Mouse (Mus musculus): ENCODE data around the gene Alg3. TPM values are rescaled to one million over a fixed set of nuclear protein-coding genes. Genes with fewer than 3 reads are reported as not detected.

Alg3 gene
- polyA plus RNA-seq, 1 experiment from 2014 or later: 46.2 TPM

MicroRNAs encoded within 50 kb of the gene (microRNA counts, 519-probe panel; counts per million panel counts)
- 2,614 counts per million, percentile 45 among the panel's probes with 10 or more counts for microRNA mmu-miR-1224

Small RNA genes within 50 kb of the gene (microRNA-seq; reads per million reads assigned to microRNA genes)
- gene Mir1224: 74.3 reads per million, percentile 48 among the genes with 10 or more reads in this experiment

Other genes with a start within 250 kb of the Alg3 start
- 137 and 143 TPM in 2 replicates for gene Abcc5, start 185.3 kb downstream of the Alg3 start, polyA plus RNA-seq (2015; fragmentation: Nextera tagmentation; extraction: Ambion mirVana)
- gene Eif2b5, start 112.9 kb downstream of the Alg3 start, polyA plus RNA-seq (2015; fragmentation: Nextera tagmentation; extraction: Ambion mirVana): 101 TPM in 2 replicates
- 37.5 and 44.3 TPM in 2 replicates for gene Dvl3, start 94.8 kb downstream of the Alg3 start, polyA plus RNA-seq (2015; fragmentation: Nextera tagmentation; extraction: Ambion mirVana)
- gene Ap2m1, start 76.3 kb downstream of the Alg3 start, polyA plus RNA-seq (2015; fragmentation: Nextera tagmentation; extraction: Ambion mirVana): 1,171 and 1,212 TPM in 2 replicates
- gene Abcf3, start 63.2 kb downstream of the Alg3 start, polyA plus RNA-seq (2015; fragmentation: Nextera tagmentation; extraction: Ambion mirVana): 80.6 and 81.7 TPM in 2 replicates
- gene Vwa5b2, start 22.3 kb downstream of the Alg3 start, polyA plus RNA-seq (2015; fragmentation: Nextera tagmentation; extraction: Ambion mirVana): 28.7 and 33.4 TPM in 2 replicates
- 10.7 and 11.0 TPM in 2 replicates for gene Eef1akmt4, start 142 bp downstream of the Alg3 start, polyA plus RNA-seq (2015; fragmentation: Nextera tagmentation; extraction: Ambion mirVana)
- not detected in 2 replicates for gene Gm49333, start 125 bp downstream of the Alg3 start, polyA plus RNA-seq (2015; fragmentation: Nextera tagmentation; extraction: Ambion mirVana)
- 42.6 and 43.0 TPM in 2 replicates for gene Camk2n2, start 9.6 kb upstream of the Alg3 start, polyA plus RNA-seq (2015; fragmentation: Nextera tagmentation; extraction: Ambion mirVana)
- gene Ece2, start 18.1 kb upstream of the Alg3 start, polyA plus RNA-seq (2015; fragmentation: Nextera tagmentation; extraction: Ambion mirVana): 15.1 and 18.1 TPM in 2 replicates
- gene Psmd2, start 39.9 kb upstream of the Alg3 start, polyA plus RNA-seq (2015; fragmentation: Nextera tagmentation; extraction: Ambion mirVana): 342 and 357 TPM in 2 replicates
- 145 and 148 TPM in 2 replicates for gene Eif4g1, start 56.6 kb upstream of the Alg3 start, polyA plus RNA-seq (2015; fragmentation: Nextera tagmentation; extraction: Ambion mirVana)
- 45.5 and 47.5 TPM in 2 replicates for gene Fam131a, start 81.5 kb upstream of the Alg3 start, polyA plus RNA-seq (2015; fragmentation: Nextera tagmentation; extraction: Ambion mirVana)
- gene Polr2h, start 105.9 kb upstream of the Alg3 start, polyA plus RNA-seq (2015; fragmentation: Nextera tagmentation; extraction: Ambion mirVana): 89.0 and 89.8 TPM in 2 replicates
- gene Clcn2, start 106.0 kb upstream of the Alg3 start, polyA plus RNA-seq (2015; fragmentation: Nextera tagmentation; extraction: Ambion mirVana): 33.7 and 36.0 TPM in 2 replicates
- gene Chrd, start 121.4 kb upstream of the Alg3 start, polyA plus RNA-seq (2015; fragmentation: Nextera tagmentation; extraction: Ambion mirVana): 6.3 and 6.5 TPM in 2 replicates
- 0.85 and 1.4 TPM in 2 replicates for gene Thpo, start 122.8 kb upstream of the Alg3 start, polyA plus RNA-seq (2015; fragmentation: Nextera tagmentation; extraction: Ambion mirVana)

Data from hindbrain, embryonic 15.5 days (tissue).